Mouse (Mus musculus) kidney, adult 2 months (tissue): ENCODE measurements around the gene Ncor2.

Source experiments
- CTCF ChIP-seq: fragments of 200-500 bp; conservative IDR thresholded peaks from 2 replicates; pipeline ENCODE4 v1.5.1; 2011; ENCODE audit warnings: low read depth, mild to moderate bottlenecking, control low read depth, low read length, moderate library complexity, mixed read lengths; ENCODE audit not compliant: insufficient read depth, insufficient read length
- POLR2A ChIP-seq: fragments of 200-500 bp; IDR thresholded peaks from one replicate; pipeline ENCODE4 v1.6.1; 2011; ENCODE audit warnings: low read depth, low read length, control low read depth

GRCm38 (mm10) chr5:125036483-125036882, 142.5 kb downstream of the Ncor2 start:
- TF ChIP-seq POLR2A, result no peak
- no peak for TF ChIP-seq CTCF
